Mouse (Mus musculus): ENCODE results near the gene Mbtps2.

DNA sequence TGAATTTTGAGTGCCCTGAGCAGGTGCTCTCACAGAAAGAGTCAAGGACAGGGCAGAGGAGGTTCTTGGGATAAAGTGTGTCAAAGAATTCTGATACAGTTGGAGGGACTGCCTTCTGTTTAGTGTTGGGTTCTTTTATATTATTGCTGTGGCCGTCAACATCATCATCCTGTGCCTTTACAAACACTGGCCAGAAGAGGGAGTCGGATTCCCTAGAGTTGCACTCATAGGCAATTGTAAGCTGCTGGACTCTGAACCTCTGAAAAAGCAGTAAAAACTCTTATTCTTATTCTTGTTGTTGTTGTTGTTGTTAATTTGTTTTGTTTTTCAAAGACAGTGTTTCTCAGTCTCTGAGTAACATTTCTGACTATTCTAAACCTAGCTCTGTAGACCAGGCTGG is 111.8 kb downstream of the Mbtps2 start:
- TF ChIP-seq CTCF (IDR thresholded peaks at IDR 0.05 in 2 of 3, conservative IDR thresholded peaks at IDR 0.05 in 1 of 3; ENCODE audit: control insufficient read depth in 1 of 3, insufficient read depth in 1 of 3, low read depth in 2 of 3, low read length in 3 of 3, poor library complexity in 1 of 3, severe bottlenecking in 1 of 3) (peak; percentile 43 to 58 (median 55)), KAT2A (conservative IDR thresholded peaks at IDR 0.05; ENCODE audit: low read depth, low read length) (no peak), RAD21 (IDR thresholded peaks at IDR 0.05; ENCODE audit: low read depth, low read length) (peak; percentile 29), GATA1 (IDR thresholded peaks at IDR 0.05; ENCODE audit: low read depth, low read length) (no peak), POLR2A (IDR thresholded peaks at IDR 0.05; ENCODE audit: control insufficient read depth in 1 of 2, insufficient read depth in 1 of 2, low read depth in 1 of 2, low read length in 2 of 2, poor library complexity in 1 of 2) (no peak), POLR2AphosphoS5 (IDR thresholded peaks at IDR 0.05; ENCODE audit: borderline replicate concordance, low read depth, low read length) (no peak), NELFE (IDR thresholded peaks at IDR 0.05; ENCODE audit: low read depth, low read length) (no peak), HCFC1 (IDR thresholded peaks at IDR 0.05; ENCODE audit: low read depth, low read length) (no peak), ZNF384 (IDR thresholded peaks at IDR 0.05; ENCODE audit: low read depth, low read length) (no peak)
